In genomic region chr11:74767469-74767868, GRCm38 (mm10) we compare ENCODE assay signal across 15 mouse cellular contexts. TPM values are rescaled to one million over a fixed set of nuclear protein-coding genes. Genes with fewer than 3 reads are reported as not detected.
A peak's percentile ranks its signal among the peaks of the same experiment; 100 is the strongest.
DNase-seq lines count a peak whose midpoint lies in the region; ATAC-seq lines count a peak whose summit lies in the region.
"Had no signal": no experiment of that assay in that cellular context is flagged by ENCODE, and none has a peak within 500 bp of the region (broad histone marks: within the 10 kb centered on the region; RNA-seq: fewer than 3 reads in every experiment).

No protein-coding gene starts in this region.

- H3K4me3 ChIP-seq in kidney, embryonic 15.5 days (replicated peaks), result no peak overlapping the region
- no peak overlapping the region for H3K4me3 ChIP-seq in heart, embryonic 16.5 days (ENCODE audit: low read length)
- H3K4me3 ChIP-seq in hindbrain, embryonic 12.5 days, result no peak overlapping the region
- H3K4me3 ChIP-seq: forebrain, embryonic 12.5 days; limb, embryonic 12.5 days; midbrain, embryonic 12.5 days; myocyte had no signal

- no peak overlapping the region for H3K9ac ChIP-seq in kidney, embryonic 15.5 days
- no peak overlapping the region for H3K9ac ChIP-seq in heart, embryonic 16.5 days (ENCODE audit: low read length)
- H3K9ac ChIP-seq in hindbrain, embryonic 12.5 days, result no peak overlapping the region
- H3K9ac ChIP-seq: forebrain, embryonic 12.5 days; limb, embryonic 12.5 days; liver, postnatal 0 days; midbrain, embryonic 12.5 days had no signal

- H3K9me3 ChIP-seq in kidney, embryonic 15.5 days (replicated peaks), result no peaks in the 10 kb centered on the region
- no peaks in the 10 kb centered on the region for H3K9me3 ChIP-seq in heart, embryonic 16.5 days (replicated peaks; ENCODE audit: control insufficient read depth, low read length)
- H3K9me3 ChIP-seq in hindbrain, embryonic 12.5 days (replicated peaks), result no peaks in the 10 kb centered on the region
- H3K9me3 ChIP-seq: forebrain, embryonic 12.5 days; limb, embryonic 12.5 days; midbrain, embryonic 12.5 days had no signal

- no peak overlapping the region for H3K27ac ChIP-seq in kidney, embryonic 15.5 days
- peak overlapping the region; percentile 12; the same call in 1 of the 2 replicates for H3K27ac ChIP-seq in heart, embryonic 16.5 days (ENCODE audit: low read length)
- no peak overlapping the region for H3K27ac ChIP-seq in hindbrain, embryonic 12.5 days
- H3K27ac ChIP-seq: forebrain, embryonic 12.5 days; kidney, postnatal 0 days; limb, embryonic 12.5 days; midbrain, embryonic 12.5 days had no signal

- DNase-seq in kidney, adult 8-10 months, result peak; percentile 19 to 50
- peak; percentile 79 for DNase-seq in adrenal gland, postnatal 25 days
- DNase-seq in testis, postnatal 10 days (ENCODE audit: low spot score), result peak; percentile 72
- DNase-seq in spleen, postnatal 14 days (ENCODE audit: low spot score in 2 of 2), result no peak
- DNase-seq in layer of hippocampus, adult 18-20 months (ENCODE audit: low spot score in 2 of 2), result no peak
- DNase-seq: right cerebral cortex, postnatal 14 days had no signal

- H3K4me2 ChIP-seq in kidney, embryonic 15.5 days, result no peak overlapping the region
- H3K4me2 ChIP-seq in heart, embryonic 16.5 days (ENCODE audit: low read depth, low read length), result no peak overlapping the region
- H3K4me2 ChIP-seq in hindbrain, embryonic 12.5 days (replicated peaks), result no peak overlapping the region
- H3K4me2 ChIP-seq: forebrain, embryonic 12.5 days; limb, embryonic 12.5 days; midbrain, embryonic 12.5 days had no signal

- WGBS in kidney, embryonic 15.5 days, result 83% methylated on average over 4 of the region's 4 CpGs
- 72% methylated on average over 4 of the region's 4 CpGs for WGBS in heart, embryonic 16.5 days
- 88% methylated on average over 4 of the region's 4 CpGs for WGBS in hindbrain, embryonic 12.5 days

- H3K36me3 ChIP-seq in kidney, embryonic 15.5 days, result no peaks in the 10 kb centered on the region
- H3K36me3 ChIP-seq in heart, embryonic 16.5 days (ENCODE audit: control insufficient read depth, insufficient read depth), result no peaks in the 10 kb centered on the region
- no peaks in the 10 kb centered on the region for H3K36me3 ChIP-seq in hindbrain, embryonic 12.5 days
- H3K36me3 ChIP-seq: forebrain, embryonic 12.5 days; limb, embryonic 12.5 days; midbrain, embryonic 12.5 days had no signal

- no peak for ATAC-seq in kidney, embryonic 15.5 days (replicated peaks; ENCODE audit: low FRiP score)
- no peak for ATAC-seq in heart, embryonic 16.5 days (replicated peaks; ENCODE audit: extremely low read depth, insufficient read depth, low FRiP score)
- no peak for ATAC-seq in hindbrain, embryonic 12.5 days (ENCODE audit: low FRiP score)
- ATAC-seq: liver, postnatal 0 days had no signal

- peaks cover 15% of the 10 kb centered on the region for H3K4me1 ChIP-seq in kidney, embryonic 15.5 days
- H3K4me1 ChIP-seq in heart, embryonic 16.5 days (ENCODE audit: control insufficient read depth, insufficient read depth, low read length), result peaks cover 13% of the 10 kb centered on the region
- H3K4me1 ChIP-seq in hindbrain, embryonic 12.5 days, result peaks cover 14% of the 10 kb centered on the region

- H3K27me3 ChIP-seq in kidney, embryonic 15.5 days, result no peaks in the 10 kb centered on the region
- H3K27me3 ChIP-seq in heart, embryonic 16.5 days (ENCODE audit: control insufficient read depth, insufficient read depth, low read length), result no peaks in the 10 kb centered on the region
- no peaks in the 10 kb centered on the region for H3K27me3 ChIP-seq in hindbrain, embryonic 12.5 days
- H3K27me3 ChIP-seq: forebrain, embryonic 12.5 days; limb, embryonic 12.5 days; midbrain, embryonic 12.5 days had no signal

RNA-seq across cellular contexts. Expression of gene Mettl16, which starts 3.2 kb away (rescaled TPM):
- polyA plus RNA-seq in kidney, embryonic 15.5 days (2015; fragmentation: Nextera tagmentation; extraction: Ambion mirVana), result 54.8 and 55.4 TPM in 2 replicates
- 34.2 and 35.9 TPM in 2 replicates for total RNA-seq in adrenal gland, postnatal 25 days (2021)
- polyA plus RNA-seq in heart, embryonic 16.5 days (2015; fragmentation: Nextera tagmentation; extraction: Ambion mirVana), result 30.4 and 33.0 TPM in 2 replicates
- total RNA-seq in layer of hippocampus, adult 18-20 months (2021), result 10 to 100 TPM; 31.4 to 32.5 TPM
- polyA plus RNA-seq in hindbrain, embryonic 12.5 days (2016; fragmentation: Nextera tagmentation; extraction: Ambion mirVana), result 57.5 and 58.5 TPM in 2 replicates

RNA-seq across cellular contexts. Expression of gene Pafah1b1, which starts 43.0 kb away (rescaled TPM):
- polyA plus RNA-seq in kidney, embryonic 15.5 days (2015; fragmentation: Nextera tagmentation; extraction: Ambion mirVana), result 42.0 and 50.1 TPM in 2 replicates
- 141 and 192 TPM in 2 replicates for total RNA-seq in adrenal gland, postnatal 25 days (2021)
- 41.7 and 53.1 TPM in 2 replicates for polyA plus RNA-seq in heart, embryonic 16.5 days (2015; fragmentation: Nextera tagmentation; extraction: Ambion mirVana)
- total RNA-seq in layer of hippocampus, adult 18-20 months (2021), result 100 to 1,000 TPM; 378 to 398 TPM
- polyA plus RNA-seq in hindbrain, embryonic 12.5 days (2016; fragmentation: Nextera tagmentation; extraction: Ambion mirVana), result 77.8 and 85.6 TPM in 2 replicates

Comparison
In these comparisons a context has a peak if more than half of its experiments do, and no peak if none do; other contexts are left out.
1. DNase-seq: peak in kidney, adult 8-10 months (2 of 2), adrenal gland, postnatal 25 days (single experiment) and testis, postnatal 10 days (single experiment); none in spleen, postnatal 14 days (0 of 2) and layer of hippocampus, adult 18-20 months (0 of 2).